Mouse (Mus musculus): Measurements from ENCODE around the gene Robo1. TPM values are rescaled to one million over a fixed set of nuclear protein-coding genes. Genes with fewer than 3 reads are reported as not detected.
A peak's percentile ranks its signal among the peaks of the same experiment; 100 is the strongest.

The Robo1 gene
- polyA plus RNA-seq, 1 experiment from 2014 or later: 49.9 TPM

- Histone ChIP-seq H3K27me3 (ENCODE audit: insufficient read depth, poor library complexity, severe bottlenecking) (peaks cover 5% of the 10 kb centered on the region; the same call in 1 of the 2 replicates), H3K27ac (peak overlapping the region; percentile 84), H3K4me1 (replicated peaks) (peaks cover 39% of the 10 kb centered on the region), H3K9me3 (no peaks in the 10 kb centered on the region), H3K4me3 (peak overlapping the region; percentile 20; the same call in 1 of the 2 replicates), H3K36me3 (peaks cover 14% of the 10 kb centered on the region)
- peak; percentile 64 for DNase-seq (ENCODE audit: low spot score)
- 16% methylated on average over 13 of the region's 13 CpGs for WGBS
Measured at GRCm38 (mm10) chr16:72678450-72678849, 370.3 kb downstream of the Robo1 start.

- Histone ChIP-seq H3K36me3 (peaks cover 14% of the 10 kb centered on the region), H3K9me3 (no peaks in the 10 kb centered on the region), H3K27ac (peak overlapping the region; percentile 84), H3K4me3 (peak overlapping the region; percentile 20; the same call in 1 of the 2 replicates), H3K4me1 (replicated peaks) (peaks cover 39% of the 10 kb centered on the region), H3K27me3 (ENCODE audit: insufficient read depth, poor library complexity, severe bottlenecking) (peaks cover 5% of the 10 kb centered on the region; the same call in 1 of the 2 replicates)
- WGBS: 68% methylated on average over 11 of the region's 11 CpGs
- DNase-seq (ENCODE audit: low spot score): no peak
Measured at GRCm38 (mm10) chr16:72678947-72679558, 370.9 kb downstream of the Robo1 start.

GRCm38 (mm10) chr16:72685604-72686479 is 377.7 kb downstream of the Robo1 start:
- Histone ChIP-seq H3K27me3 (ENCODE audit: insufficient read depth, poor library complexity, severe bottlenecking) (0 out of 2 replicates have a peak, but pooled peaks cover 4% of the 10 kb centered on the region), H3K27ac (no peak overlapping the region), H3K9me3 (no peaks in the 10 kb centered on the region), H3K36me3 (no peaks in the 10 kb centered on the region), H3K4me1 (replicated peaks) (peaks cover 47% of the 10 kb centered on the region), H3K4me3 (no peak overlapping the region)
- no peak for DNase-seq (ENCODE audit: low spot score)
- 76% methylated on average over 6 of the region's 6 CpGs for WGBS

- peaks cover 52% of the 10 kb centered on the region for H3K4me1 ChIP-seq (replicated peaks)
- no peaks in the 10 kb centered on the region for H3K9me3 ChIP-seq
- H3K27ac ChIP-seq: no peak overlapping the region
- WGBS: 82% methylated on average over 11 of the region's 11 CpGs
- H3K4me3 ChIP-seq: no peak overlapping the region
- H3K27me3 ChIP-seq (ENCODE audit: insufficient read depth, poor library complexity, severe bottlenecking): 0 out of 2 replicates have a peak, but pooled peaks cover 4% of the 10 kb centered on the region
- H3K36me3 ChIP-seq: no peaks in the 10 kb centered on the region
- no peak for DNase-seq (ENCODE audit: low spot score)
Measured at GRCm38 (mm10) chr16:72686480-72687053, 378.5 kb downstream of the Robo1 start.

GRCm38 (mm10) chr16:72687651-72688050 is 379.5 kb downstream of the Robo1 start:
- Histone ChIP-seq H3K4me3 (no peak overlapping the region), H3K27me3 (ENCODE audit: insufficient read depth, poor library complexity, severe bottlenecking) (0 out of 2 replicates have a peak, but pooled peaks cover 4% of the 10 kb centered on the region), H3K36me3 (no peaks in the 10 kb centered on the region), H3K27ac (no peak overlapping the region), H3K4me1 (replicated peaks) (peaks cover 63% of the 10 kb centered on the region), H3K9me3 (no peaks in the 10 kb centered on the region)
- no peak for DNase-seq (ENCODE audit: low spot score)
- 42% methylated on average over 3 of the region's 3 CpGs for WGBS

- no peak for DNase-seq (ENCODE audit: low spot score)
- peak overlapping the region; percentile 64 for H3K27ac ChIP-seq
- H3K36me3 ChIP-seq: no peaks in the 10 kb centered on the region
- H3K4me1 ChIP-seq (replicated peaks): peaks cover 68% of the 10 kb centered on the region
- no peak overlapping the region for H3K4me3 ChIP-seq
- H3K9me3 ChIP-seq: no peaks in the 10 kb centered on the region
- H3K27me3 ChIP-seq (ENCODE audit: insufficient read depth, poor library complexity, severe bottlenecking): 0 out of 2 replicates have a peak, but pooled peaks cover 4% of the 10 kb centered on the region
- WGBS: 72% methylated on average over 6 of the region's 6 CpGs
Measured at GRCm38 (mm10) chr16:72688185-72688681, 380.1 kb downstream of the Robo1 start.

- Histone ChIP-seq H3K4me1 (replicated peaks) (peaks cover 84% of the 10 kb centered on the region), H3K4me3 (no peak overlapping the region), H3K27ac (peak overlapping the region; percentile 86), H3K36me3 (no peaks in the 10 kb centered on the region), H3K27me3 (ENCODE audit: insufficient read depth, poor library complexity, severe bottlenecking) (no peaks in the 10 kb centered on the region), H3K9me3 (no peaks in the 10 kb centered on the region)
- 36% methylated on average over 3 of the region's 3 CpGs for WGBS
- no peak for DNase-seq (ENCODE audit: low spot score)
Measured at GRCm38 (mm10) chr16:72691909-72692308, 383.8 kb downstream of the Robo1 start.

GRCm38 (mm10) chr16:72693446-72694274 is 385.6 kb downstream of the Robo1 start:
- no peaks in the 10 kb centered on the region for H3K36me3 ChIP-seq
- no peaks in the 10 kb centered on the region for H3K9me3 ChIP-seq
- WGBS: 21% methylated on average over 14 of the region's 14 CpGs
- no peak overlapping the region for H3K4me3 ChIP-seq
- no peaks in the 10 kb centered on the region for H3K27me3 ChIP-seq (ENCODE audit: insufficient read depth, poor library complexity, severe bottlenecking)
- DNase-seq (ENCODE audit: low spot score): peak; percentile 75
- peaks cover 73% of the 10 kb centered on the region for H3K4me1 ChIP-seq (replicated peaks)
- H3K27ac ChIP-seq: peak overlapping the region; percentile 86

GRCm38 (mm10) chr16:72694787-72695186 is 386.7 kb downstream of the Robo1 start:
- H3K36me3 ChIP-seq: no peaks in the 10 kb centered on the region
- no peaks in the 10 kb centered on the region for H3K9me3 ChIP-seq
- WGBS: 73% methylated on average over 5 of the region's 5 CpGs
- no peak for DNase-seq (ENCODE audit: low spot score)
- no peak overlapping the region for H3K4me3 ChIP-seq
- H3K27me3 ChIP-seq (ENCODE audit: insufficient read depth, poor library complexity, severe bottlenecking): no peaks in the 10 kb centered on the region
- peaks cover 81% of the 10 kb centered on the region for H3K4me1 ChIP-seq (replicated peaks)
- peak overlapping the region; percentile 86 for H3K27ac ChIP-seq

GRCm38 (mm10) chr16:72699238-72700006 is 391.3 kb downstream of the Robo1 start:
- 37% methylated on average over 12 of the region's 12 CpGs for WGBS
- Histone ChIP-seq H3K27ac (peak overlapping the region; percentile 56; the same call in 1 of the 2 replicates), H3K36me3 (no peaks in the 10 kb centered on the region), H3K27me3 (ENCODE audit: insufficient read depth, poor library complexity, severe bottlenecking) (no peaks in the 10 kb centered on the region; the same call in 1 of the 2 replicates), H3K4me1 (replicated peaks) (peaks cover 60% of the 10 kb centered on the region), H3K4me3 (no peak overlapping the region), H3K9me3 (no peaks in the 10 kb centered on the region)
- DNase-seq (ENCODE audit: low spot score): no peak

- no peak overlapping the region for H3K4me3 ChIP-seq
- no peak for DNase-seq (ENCODE audit: low spot score)
- peak overlapping the region; percentile 56 for H3K27ac ChIP-seq
- no peaks in the 10 kb centered on the region; the same call in 1 of the 2 replicates for H3K27me3 ChIP-seq (ENCODE audit: insufficient read depth, poor library complexity, severe bottlenecking)
- peaks cover 60% of the 10 kb centered on the region for H3K4me1 ChIP-seq (replicated peaks)
- H3K36me3 ChIP-seq: no peaks in the 10 kb centered on the region
- no peaks in the 10 kb centered on the region for H3K9me3 ChIP-seq
- WGBS: 73% methylated on average over 11 of the region's 11 CpGs
Measured at GRCm38 (mm10) chr16:72700297-72700696, 392.2 kb downstream of the Robo1 start.

All from hindbrain, embryonic 10.5 days (tissue).